Mouse (Mus musculus) liver, embryonic 14.5 days (tissue): ENCODE results near the gene Sulf2.

Source experiments
- CTCF ChIP-seq: IDR thresholded peaks from 2 replicates; pipeline ENCODE4 v1.5.1; 2016; ENCODE audit warnings: antibody characterized with exemption, low read depth, control low read depth
- EP300 ChIP-seq: IDR thresholded peaks from 2 replicates; pipeline ENCODE4 v1.6.1; 2016; ENCODE audit warnings: antibody characterized with exemption, low read depth

DNA sequence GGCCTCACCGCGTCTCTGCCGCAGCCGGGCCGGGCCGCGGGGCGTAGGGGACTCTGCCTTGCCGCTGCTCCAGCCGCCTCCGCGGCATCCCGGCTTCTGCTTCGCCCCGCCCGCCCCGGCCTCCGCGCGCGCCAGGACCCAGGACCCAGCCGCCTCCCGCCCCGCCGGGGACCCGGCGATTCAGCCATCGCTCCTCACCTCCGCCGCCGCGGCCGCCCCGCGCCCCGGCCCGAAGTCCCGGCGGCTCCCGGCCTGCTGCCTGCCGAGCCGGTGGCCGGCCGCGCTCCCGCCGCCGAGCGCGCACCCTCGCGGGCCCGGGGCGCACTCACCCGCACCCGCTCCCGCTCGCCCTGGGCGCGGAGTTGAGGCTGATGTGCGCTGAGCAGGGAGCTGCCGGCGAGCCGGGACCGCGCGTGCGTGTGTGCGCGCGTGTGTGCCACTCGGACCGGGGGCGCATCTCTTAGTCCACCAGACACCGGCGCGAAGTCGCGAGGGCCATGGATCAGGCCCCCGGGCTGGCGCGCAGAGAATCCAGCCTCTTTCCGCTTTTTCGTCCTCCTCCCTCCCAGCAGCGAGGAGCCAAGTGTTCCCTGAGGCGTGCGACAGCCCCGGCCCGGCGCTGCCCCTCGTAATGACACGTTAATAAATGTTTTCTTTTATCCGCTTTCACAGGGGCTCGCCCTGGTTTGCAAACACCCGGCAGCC lies 562 bp downstream of the Sulf2 start:
- TF ChIP-seq CTCF = no peak
- TF ChIP-seq EP300 = no peak
